Mouse (Mus musculus): ENCODE data around the gene Dab2ip. TPM values are rescaled to one million over a fixed set of nuclear protein-coding genes. Genes with fewer than 3 reads are reported as not detected.

The Dab2ip gene
- total and polyA plus RNA-seq, 3 experiments = 0.02 to 2.2 (median 0.16) TPM

- H3K36me3 ChIP-seq (replicated peaks) = no peaks in the 10 kb centered on the region
- no peaks in the 10 kb centered on the region for H3K4me1 ChIP-seq (ENCODE audit: insufficient read depth, low read depth, low read length)
- no peak overlapping the region for H3K4me3 ChIP-seq (ENCODE audit: low read depth, low read length)
- TF ChIP-seq CTCF (IDR thresholded peaks at IDR 0.05; ENCODE audit: low read depth, low read length) (no peak), GATA1 (IDR thresholded peaks at IDR 0.05; ENCODE audit: borderline replicate concordance, low read length) (no peak), POLR2AphosphoS5 (IDR thresholded peaks at IDR 0.05; ENCODE audit: insufficient replicate concordance, low read depth, low read length) (no peak), GATA2 (IDR thresholded peaks at IDR 0.05; ENCODE audit: borderline replicate concordance, low read depth, low read length) (no peak), TAL1 (conservative IDR thresholded peaks at IDR 0.05; ENCODE audit: low read depth, low read length) (no peak)
- peaks cover 25% of the 10 kb centered on the region for H3K27me3 ChIP-seq (ENCODE audit: insufficient read depth, low read length)
- ATAC-seq (ENCODE audit: extremely low read depth, insufficient number of reproducible peaks, low FRiP score, poor library complexity, severe bottlenecking) = no peak
- no peak for DNase-seq (ENCODE audit: low spot score)
- no peaks in the 10 kb centered on the region for H3K9me3 ChIP-seq (replicated peaks)
Observed at GRCm38 (mm10) chr2:35669748-35670147, 111.7 kb downstream of the Dab2ip start.

GRCm38 (mm10) chr2:35670300-35670699 is 112.2 kb downstream of the Dab2ip start:
- TF ChIP-seq TAL1 (conservative IDR thresholded peaks at IDR 0.05; ENCODE audit: low read depth, low read length) = no peak
- no peak for TF ChIP-seq GATA1 (IDR thresholded peaks at IDR 0.05; ENCODE audit: borderline replicate concordance, low read length)
- TF ChIP-seq CTCF (IDR thresholded peaks at IDR 0.05; ENCODE audit: low read depth, low read length) = no peak
- no peak for TF ChIP-seq GATA2 (IDR thresholded peaks at IDR 0.05; ENCODE audit: borderline replicate concordance, low read depth, low read length)
- TF ChIP-seq POLR2AphosphoS5 (IDR thresholded peaks at IDR 0.05; ENCODE audit: insufficient replicate concordance, low read depth, low read length) = no peak
- no peak for DNase-seq (ENCODE audit: low spot score)
- Histone ChIP-seq H3K36me3 (replicated peaks) (no peaks in the 10 kb centered on the region), H3K9me3 (replicated peaks) (no peaks in the 10 kb centered on the region), H3K27me3 (ENCODE audit: insufficient read depth, low read length) (peaks cover 27% of the 10 kb centered on the region), H3K4me1 (ENCODE audit: insufficient read depth, low read depth, low read length) (no peaks in the 10 kb centered on the region), H3K4me3 (ENCODE audit: low read depth, low read length) (no peak overlapping the region)
- ATAC-seq (ENCODE audit: extremely low read depth, insufficient number of reproducible peaks, low FRiP score, poor library complexity, severe bottlenecking) = no peak

- H3K4me3 ChIP-seq (ENCODE audit: low read depth, low read length) = no peak overlapping the region
- no peaks in the 10 kb centered on the region for H3K4me1 ChIP-seq (ENCODE audit: insufficient read depth, low read depth, low read length)
- no peaks in the 10 kb centered on the region for H3K9me3 ChIP-seq (replicated peaks)
- no peaks in the 10 kb centered on the region for H3K36me3 ChIP-seq (replicated peaks)
- peaks cover 34% of the 10 kb centered on the region for H3K27me3 ChIP-seq (ENCODE audit: insufficient read depth, low read length)
- TF ChIP-seq POLR2AphosphoS5 (IDR thresholded peaks at IDR 0.05; ENCODE audit: insufficient replicate concordance, low read depth, low read length) (no peak), GATA1 (IDR thresholded peaks at IDR 0.05; ENCODE audit: borderline replicate concordance, low read length) (no peak), CTCF (IDR thresholded peaks at IDR 0.05; ENCODE audit: low read depth, low read length) (no peak), TAL1 (conservative IDR thresholded peaks at IDR 0.05; ENCODE audit: low read depth, low read length) (no peak), GATA2 (IDR thresholded peaks at IDR 0.05; ENCODE audit: borderline replicate concordance, low read depth, low read length) (no peak)
- no peak for DNase-seq (ENCODE audit: low spot score)
- ATAC-seq (ENCODE audit: extremely low read depth, insufficient number of reproducible peaks, low FRiP score, poor library complexity, severe bottlenecking) = no peak
Observed at GRCm38 (mm10) chr2:35671980-35672910, 114.2 kb downstream of the Dab2ip start.

GRCm38 (mm10) chr2:35673181-35673580 is 115.1 kb downstream of the Dab2ip start:
- H3K4me3 ChIP-seq (ENCODE audit: low read depth, low read length) = no peak overlapping the region
- peaks cover 35% of the 10 kb centered on the region for H3K27me3 ChIP-seq (ENCODE audit: insufficient read depth, low read length)
- H3K36me3 ChIP-seq (replicated peaks) = no peaks in the 10 kb centered on the region
- no peaks in the 10 kb centered on the region for H3K4me1 ChIP-seq (ENCODE audit: insufficient read depth, low read depth, low read length)
- no peak for TF ChIP-seq POLR2AphosphoS5 (IDR thresholded peaks at IDR 0.05; ENCODE audit: insufficient replicate concordance, low read depth, low read length)
- TF ChIP-seq TAL1 (conservative IDR thresholded peaks at IDR 0.05; ENCODE audit: low read depth, low read length) = no peak
- TF ChIP-seq CTCF (IDR thresholded peaks at IDR 0.05; ENCODE audit: low read depth, low read length) = no peak
- no peak for TF ChIP-seq GATA2 (IDR thresholded peaks at IDR 0.05; ENCODE audit: borderline replicate concordance, low read depth, low read length)
- no peak for TF ChIP-seq GATA1 (IDR thresholded peaks at IDR 0.05; ENCODE audit: borderline replicate concordance, low read length)
- DNase-seq (ENCODE audit: low spot score) (no peak), ATAC-seq (ENCODE audit: extremely low read depth, insufficient number of reproducible peaks, low FRiP score, poor library complexity, severe bottlenecking) (no peak)
- no peaks in the 10 kb centered on the region for H3K9me3 ChIP-seq (replicated peaks)

- Histone ChIP-seq H3K9me3 (replicated peaks) (no peaks in the 10 kb centered on the region), H3K36me3 (replicated peaks) (no peaks in the 10 kb centered on the region), H3K4me1 (ENCODE audit: insufficient read depth, low read depth, low read length) (no peaks in the 10 kb centered on the region), H3K27me3 (ENCODE audit: insufficient read depth, low read length) (peaks cover 34% of the 10 kb centered on the region), H3K4me3 (ENCODE audit: low read depth, low read length) (no peak overlapping the region)
- no peak for TF ChIP-seq GATA2 (IDR thresholded peaks at IDR 0.05; ENCODE audit: borderline replicate concordance, low read depth, low read length)
- TF ChIP-seq GATA1 (IDR thresholded peaks at IDR 0.05; ENCODE audit: borderline replicate concordance, low read length) = no peak
- TF ChIP-seq POLR2AphosphoS5 (IDR thresholded peaks at IDR 0.05; ENCODE audit: insufficient replicate concordance, low read depth, low read length) = no peak
- TF ChIP-seq TAL1 (conservative IDR thresholded peaks at IDR 0.05; ENCODE audit: low read depth, low read length) = no peak
- TF ChIP-seq CTCF (IDR thresholded peaks at IDR 0.05; ENCODE audit: low read depth, low read length) = no peak
- ATAC-seq (ENCODE audit: extremely low read depth, insufficient number of reproducible peaks, low FRiP score, poor library complexity, severe bottlenecking) = no peak
- no peak for DNase-seq (ENCODE audit: low spot score)
Observed at GRCm38 (mm10) chr2:35673986-35674385, 115.9 kb downstream of the Dab2ip start.

GRCm38 (mm10) chr2:35674431-35674830 is 116.4 kb downstream of the Dab2ip start:
- DNase-seq (ENCODE audit: low spot score) = no peak
- Histone ChIP-seq H3K36me3 (replicated peaks) (no peaks in the 10 kb centered on the region), H3K4me1 (ENCODE audit: insufficient read depth, low read depth, low read length) (no peaks in the 10 kb centered on the region), H3K4me3 (ENCODE audit: low read depth, low read length) (no peak overlapping the region), H3K27me3 (ENCODE audit: insufficient read depth, low read length) (peaks cover 35% of the 10 kb centered on the region), H3K9me3 (replicated peaks) (no peaks in the 10 kb centered on the region)
- TF ChIP-seq CTCF (IDR thresholded peaks at IDR 0.05; ENCODE audit: low read depth, low read length) = no peak
- TF ChIP-seq POLR2AphosphoS5 (IDR thresholded peaks at IDR 0.05; ENCODE audit: insufficient replicate concordance, low read depth, low read length) = no peak
- no peak for TF ChIP-seq GATA1 (IDR thresholded peaks at IDR 0.05; ENCODE audit: borderline replicate concordance, low read length)
- TF ChIP-seq TAL1 (conservative IDR thresholded peaks at IDR 0.05; ENCODE audit: low read depth, low read length) = no peak
- TF ChIP-seq GATA2 (IDR thresholded peaks at IDR 0.05; ENCODE audit: borderline replicate concordance, low read depth, low read length) = no peak
- no peak for ATAC-seq (ENCODE audit: extremely low read depth, insufficient number of reproducible peaks, low FRiP score, poor library complexity, severe bottlenecking)

All from G1E (cell line).